Mouse (Mus musculus): ENCODE data around the gene Cited2.

GRCm38 (mm10) chr10:17722158-17722557 is 860 bp upstream of the Cited2 start:
- TF ChIP-seq POLR2A (IDR thresholded peaks at IDR 0.05; ENCODE audit: insufficient read depth, low read depth, low read length) (0 out of 2 replicates have a peak, but pooled peaks have one; percentile 38), CTCF (IDR thresholded peaks at IDR 0.05; ENCODE audit: insufficient read depth, low read depth, low read length) (no peak)
